Mouse (Mus musculus) midbrain, postnatal 0 days (tissue): Measurements from ENCODE around the gene Grasp. TPM values are rescaled to one million over a fixed set of nuclear protein-coding genes. Genes with fewer than 3 reads are reported as not detected.

Experiments
- ATAC-seq: fragments of 200-750 bp; cut with Nextera tagmentation; 2 replicates; pipeline ENCODE4 v1.8.0; 2017; ENCODE audit warnings: moderate number of reproducible peaks, mild to moderate bottlenecking, moderate TSS enrichment, moderate library complexity; ENCODE audit not compliant: low FRiP score
- DNase-seq: peaks from one replicate; pipeline ENCODE4 v3.0.0-alpha.2; 2015; ENCODE audit warnings: low spot score
- H3K27ac ChIP-seq: fragments of 300-500 bp; sonication (generic); 2 replicates; pipeline ENCODE4 v1.5.1; 2014; ENCODE audit warnings: low read depth, mild to moderate bottlenecking, low read length, mixed read lengths
- H3K27me3 ChIP-seq: fragments of 300-500 bp; sonication (generic); 2 replicates; pipeline ENCODE4 v1.6.1; 2014; ENCODE audit warnings: low read length, control low read depth, mixed read lengths; ENCODE audit not compliant: insufficient read depth
- H3K36me3 ChIP-seq: fragments of 300-500 bp; sonication (generic); 2 replicates; pipeline ENCODE4 v1.6.1; 2014; ENCODE audit warnings: low read length, control low read depth, mixed read lengths; ENCODE audit not compliant: insufficient read depth
- H3K4me1 ChIP-seq: fragments of 300-500 bp; sonication (generic); 2 replicates; pipeline ENCODE4 v1.6.1; 2014; ENCODE audit warnings: mild to moderate bottlenecking, control low read depth, antibody characterized with exemption, low read length, mixed read lengths; ENCODE audit not compliant: insufficient read depth
- H3K4me2 ChIP-seq: fragments of 300-500 bp; sonication (generic); 2 replicates; pipeline ENCODE4 v1.6.1; 2014; ENCODE audit warnings: low read depth, mild to moderate bottlenecking, low read length, mixed read lengths; ENCODE audit not compliant: poor library complexity, severe bottlenecking
- H3K4me3 ChIP-seq: fragments of 300-500 bp; sonication (generic); 2 replicates; pipeline ENCODE4 v1.5.1; 2014; ENCODE audit warnings: low read depth, mild to moderate bottlenecking, low read length, moderate library complexity
- H3K9ac ChIP-seq: fragments of 300-500 bp; sonication (generic); replicated peaks from 2 replicates; pipeline ENCODE4 v1.6.1; 2014; ENCODE audit warnings: mild to moderate bottlenecking, low read length, moderate library complexity, mixed read lengths; ENCODE audit not compliant: poor library complexity, severe bottlenecking
- H3K9me3 ChIP-seq: fragments of 300-500 bp; sonication (generic); 2 replicates; pipeline ENCODE4 v1.6.1; 2016; ENCODE audit warnings: low read length, control low read depth
- CTCF ChIP-seq: IDR thresholded peaks from 2 replicates; pipeline ENCODE4 v1.5.1; 2016; ENCODE audit warnings: antibody characterized with exemption, mild to moderate bottlenecking
- WGBS: fragments of 180-500 bp; shearing (Covaris S2); extraction: QIAGEN DNeasy Blood & Tissue Kit; methylation state at CpG from one replicate; pipeline ENCODE4 v1.1.7; 2014; 5-methylcytosine and 5-hydroxymethylcytosine counted together
- polyA plus RNA-seq: library from polyadenylated mRNA; unstranded; fragments of >200 nt; fragmentation: Nextera tagmentation; extraction: Ambion mirVana; gene quantifications from 2 replicates; pipeline ENCODE4 v1.2.1, GENCODE M21; 2015
- total RNA-seq: library from RNA; depleted of rRNA; stranded (reverse); fragments of >200 nt; gene quantifications from 2 replicates; pipeline ENCODE4 v1.2.3, GENCODE M21; 2014

Grasp gene
- total and polyA plus RNA-seq, 2 experiments from 2014 or later, result 1.9 to 7.7 TPM

DNA sequence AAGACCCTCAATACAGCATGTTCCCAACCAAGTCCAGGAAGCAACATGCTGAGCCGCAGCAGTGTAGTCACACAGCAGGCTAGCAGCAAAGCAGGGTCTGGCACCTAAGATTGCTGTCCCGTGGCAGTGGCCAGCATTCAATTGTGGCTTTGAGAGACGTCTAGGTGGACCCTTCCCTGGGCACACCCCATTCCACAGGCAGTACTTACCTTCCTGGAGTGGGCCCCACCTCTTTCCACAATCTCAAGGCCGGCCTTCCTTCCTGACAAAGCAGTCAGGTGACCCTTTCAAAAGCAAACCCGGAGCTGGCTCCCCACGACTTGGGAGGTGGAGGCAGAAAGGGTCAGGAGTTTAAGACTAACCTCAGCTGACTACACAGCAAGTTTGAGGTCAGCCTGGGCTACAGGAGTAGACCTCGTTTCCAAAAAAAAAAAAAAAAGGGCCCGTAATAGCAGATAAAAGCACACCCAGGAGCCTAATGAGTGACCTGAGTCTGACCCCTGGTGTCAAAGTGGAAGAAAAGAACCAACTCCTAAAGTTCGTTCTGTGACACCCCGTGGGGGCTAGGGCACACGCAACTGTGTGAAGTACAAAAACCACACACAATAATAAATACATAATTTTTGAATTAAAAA, 9.8 kb downstream of the Grasp start:
- ATAC-seq (no peak), DNase-seq (no peak)
- no peaks in the 10 kb centered on the region for H3K36me3 ChIP-seq
- no peaks in the 10 kb centered on the region for H3K4me1 ChIP-seq
- no peak overlapping the region for H3K4me3 ChIP-seq
- no peak overlapping the region for H3K27ac ChIP-seq
- no peak for TF ChIP-seq CTCF
- WGBS, result 36% methylated on average over 11 of the region's 11 CpGs
- no peak overlapping the region for H3K4me2 ChIP-seq
- H3K9me3 ChIP-seq, result no peaks in the 10 kb centered on the region
- no peaks in the 10 kb centered on the region for H3K27me3 ChIP-seq
- H3K9ac ChIP-seq, result no peak overlapping the region

DNA sequence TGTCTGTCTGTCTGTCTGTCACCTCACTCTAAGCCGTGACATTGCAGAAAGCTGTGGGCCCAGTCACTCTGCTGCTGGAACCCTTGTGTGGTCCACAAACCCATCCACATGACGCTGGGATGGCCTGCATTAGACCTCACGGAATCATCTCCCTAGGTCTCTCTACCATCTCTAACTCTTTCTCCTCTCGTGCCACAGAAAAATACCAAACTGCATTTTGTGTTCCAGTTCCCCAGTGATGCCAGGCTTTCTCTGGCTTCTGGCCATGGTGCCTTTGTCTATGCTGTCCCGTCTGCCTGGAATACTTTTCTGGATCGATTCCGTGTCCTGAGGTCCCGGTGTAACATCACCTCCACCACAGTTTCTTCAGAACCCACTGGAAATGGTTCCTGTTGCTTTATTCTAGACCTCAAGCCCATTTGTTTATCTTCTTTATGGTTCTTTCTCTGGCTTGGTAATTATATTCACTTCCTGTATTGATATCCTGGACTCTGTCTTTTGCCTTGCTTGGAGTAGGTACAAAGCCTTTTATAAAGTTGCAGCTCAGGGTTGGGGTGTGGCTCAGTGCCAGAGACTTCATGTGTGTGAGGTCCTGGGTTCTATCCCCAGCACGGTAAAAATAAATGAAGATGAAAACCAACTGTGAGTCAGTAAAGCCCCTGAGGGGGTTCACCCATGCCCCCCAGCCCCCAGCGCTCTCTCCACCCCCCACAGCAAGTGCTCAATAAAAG, 10.8 kb downstream of the Grasp start:
- no peak for TF ChIP-seq CTCF
- Histone ChIP-seq H3K4me2 (no peak overlapping the region), H3K27ac (no peak overlapping the region), H3K9ac (no peak overlapping the region), H3K36me3 (no peaks in the 10 kb centered on the region), H3K4me3 (no peak overlapping the region), H3K4me1 (no peaks in the 10 kb centered on the region; the same call in 1 of the 2 replicates), H3K27me3 (no peaks in the 10 kb centered on the region), H3K9me3 (no peaks in the 10 kb centered on the region)
- 67% methylated on average over 10 of the region's 10 CpGs for WGBS
- no peak for ATAC-seq
- no peak for DNase-seq

DNA sequence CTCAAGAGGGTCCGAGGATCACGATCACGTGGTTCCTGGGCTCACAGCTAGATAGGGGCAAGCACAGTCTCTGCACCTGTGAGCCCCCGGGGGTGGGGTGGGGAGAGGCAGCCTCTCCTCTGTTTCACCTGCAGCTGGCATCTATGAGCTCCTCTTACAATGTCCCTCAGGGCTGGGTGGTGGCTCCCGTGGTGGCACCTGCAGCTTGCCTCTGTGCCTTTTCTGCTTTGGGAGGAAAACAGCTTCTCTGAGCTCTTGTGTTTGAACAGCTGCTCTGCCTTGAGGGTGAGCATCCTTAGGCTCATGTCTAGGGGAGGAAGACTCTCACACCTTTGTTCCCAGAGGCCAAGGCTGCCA, 11.3 kb downstream of the Grasp start:
- TF ChIP-seq CTCF, result no peak
- no peaks in the 10 kb centered on the region for H3K27me3 ChIP-seq
- H3K4me1 ChIP-seq, result no peaks in the 10 kb centered on the region; the same call in 1 of the 2 replicates

DNA sequence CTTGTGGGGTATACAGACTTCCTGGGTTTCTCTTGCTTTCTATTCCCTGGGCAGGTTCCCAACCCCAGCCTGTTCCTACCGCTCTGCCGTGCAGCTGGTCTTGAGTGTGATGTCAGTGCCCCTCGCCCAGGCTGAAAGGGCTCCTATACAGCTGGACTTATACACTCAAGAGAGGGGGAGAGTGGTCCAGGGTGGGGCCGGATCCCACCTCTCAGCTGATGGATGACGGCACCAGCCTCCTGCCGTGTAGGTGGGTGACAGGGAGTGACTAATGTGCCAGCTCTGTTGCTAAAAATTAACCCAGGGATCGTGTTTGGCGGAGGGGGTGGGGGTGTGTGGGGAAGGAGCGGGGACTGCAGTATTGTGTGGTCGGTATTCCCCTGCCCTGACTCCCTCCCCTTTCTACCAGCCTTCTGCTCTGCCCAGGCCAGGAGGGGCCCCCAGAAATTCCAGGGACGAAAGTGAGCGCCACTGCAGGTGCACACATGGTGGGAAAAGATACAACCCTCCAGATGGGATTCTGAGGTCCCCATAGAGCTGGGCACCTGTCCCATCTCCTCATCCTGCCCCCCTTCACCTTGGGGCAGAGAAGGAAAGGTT, 11.8 kb downstream of the Grasp start:
- Histone ChIP-seq H3K9me3 (no peaks in the 10 kb centered on the region), H3K9ac (no peak overlapping the region), H3K36me3 (no peaks in the 10 kb centered on the region), H3K4me1 (no peaks in the 10 kb centered on the region; the same call in 1 of the 2 replicates), H3K4me2 (no peak overlapping the region), H3K27ac (no peak overlapping the region), H3K4me3 (no peak overlapping the region), H3K27me3 (no peaks in the 10 kb centered on the region)
- ATAC-seq (no peak), DNase-seq (no peak)
- TF ChIP-seq CTCF, result no peak
- WGBS, result 50% methylated on average over 12 of the region's 12 CpGs

More for the DNA sequence above, 11.3 kb downstream of the Grasp start:
- DNase-seq (no peak), ATAC-seq (no peak)
- Histone ChIP-seq H3K4me2 (no peak overlapping the region), H3K36me3 (no peaks in the 10 kb centered on the region), H3K9me3 (no peaks in the 10 kb centered on the region), H3K4me3 (no peak overlapping the region), H3K9ac (no peak overlapping the region), H3K27ac (no peak overlapping the region)
- 33% methylated on average over 5 of the region's 5 CpGs for WGBS

DNA sequence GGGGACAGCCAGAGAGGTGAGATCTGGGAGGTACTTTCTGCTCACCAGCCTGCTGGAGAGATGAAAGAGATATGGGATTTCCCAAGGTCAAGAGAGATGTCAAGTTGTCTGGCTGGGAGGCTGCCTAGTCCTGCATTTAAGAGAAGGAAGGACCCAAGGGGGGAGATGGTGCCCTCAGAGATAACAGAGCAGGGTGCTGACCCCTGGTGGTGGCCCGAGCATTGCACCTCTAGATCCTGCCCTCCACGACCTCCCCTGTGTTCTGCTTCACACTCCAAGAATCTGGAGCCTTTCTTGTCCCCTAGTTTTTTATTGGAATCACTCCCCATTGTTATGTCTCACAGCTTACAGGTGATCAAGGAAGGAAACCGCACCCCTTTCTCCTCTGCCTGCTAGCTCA, 12.9 kb downstream of the Grasp start:
- Histone ChIP-seq H3K4me1 (no peaks in the 10 kb centered on the region; the same call in 1 of the 2 replicates), H3K36me3 (no peaks in the 10 kb centered on the region), H3K4me3 (no peak overlapping the region), H3K4me2 (no peak overlapping the region), H3K27me3 (no peaks in the 10 kb centered on the region), H3K9me3 (no peaks in the 10 kb centered on the region), H3K9ac (no peak overlapping the region), H3K27ac (no peak overlapping the region)
- 4% methylated on average over 3 of the region's 3 CpGs for WGBS
- ATAC-seq (no peak), DNase-seq (peak; percentile 45)
- peak; percentile 79 for TF ChIP-seq CTCF
